Mouse (Mus musculus): ENCODE results near the gene Cyp2j9.
"Not testable (repeated sequence)": the region's sequence is repeated elsewhere in the genome, so short reads cannot be mapped to it uniquely, and the experiment has no call there.

The Cyp2j9 gene

GRCm38 (mm10) chr4:96590911-96591790 lies at the start of gene Cyp2j9:
Cyp2j9 (minus strand) TSS chr4:96591578.
- peak; percentile 49 for DNase-seq

- no peak for DNase-seq
Observed at GRCm38 (mm10) chr4:96635455-96635854, 44.1 kb upstream of the Cyp2j9 start.

GRCm38 (mm10) chr4:96622474-96622873 lies 31.1 kb upstream of the Cyp2j9 start:
- no peak for DNase-seq

GRCm38 (mm10) chr4:96591791-96592150 lies 393 bp upstream of the Cyp2j9 start:
- DNase-seq = peak; percentile 40

GRCm38 (mm10) chr4:96581425-96582088 lies 9.8 kb downstream of the Cyp2j9 start:
- no peak for DNase-seq

- not testable (repeated sequence) for DNase-seq
Observed at GRCm38 (mm10) chr4:96580351-96580750, 11.0 kb downstream of the Cyp2j9 start.

GRCm38 (mm10) chr4:96569442-96569841 lies 21.9 kb downstream of the Cyp2j9 start:
- no peak for DNase-seq

- no peak for DNase-seq
Observed at GRCm38 (mm10) chr4:96567988-96568387, 23.4 kb downstream of the Cyp2j9 start.

- DNase-seq = no peak
Observed at GRCm38 (mm10) chr4:96565808-96566207, 25.6 kb downstream of the Cyp2j9 start.

GRCm38 (mm10) chr4:96560464-96560863 lies 30.9 kb downstream of the Cyp2j9 start:
- no peak for DNase-seq

GRCm38 (mm10) chr4:96559781-96560180 lies 31.6 kb downstream of the Cyp2j9 start:
- DNase-seq = no peak

GRCm38 (mm10) chr4:96553133-96553819 lies 38.1 kb downstream of the Cyp2j9 start, which contains the start of gene Cyp2j6:
Cyp2j6 (minus strand) TSS chr4:96553661.
- DNase-seq = peak; percentile 52

GRCm38 (mm10) chr4:96551619-96552018 lies 39.8 kb downstream of the Cyp2j9 start:
- DNase-seq = no peak

GRCm38 (mm10) chr4:96545976-96546375 lies 45.4 kb downstream of the Cyp2j9 start:
- DNase-seq = no peak

GRCm38 (mm10) chr4:96525772-96526171 lies 65.6 kb downstream of the Cyp2j9 start:
- DNase-seq = peak; percentile 8

- peak; percentile 8 for DNase-seq
Observed at GRCm38 (mm10) chr4:96522256-96522655, 69.1 kb downstream of the Cyp2j9 start.

Measured in kidney, adult 11 months (tissue).